Mouse (Mus musculus) right cerebral cortex, postnatal 25 days (tissue): ENCODE data around the gene Cped1.
"Not testable (repeated sequence)": the region's sequence is repeated elsewhere in the genome, so short reads cannot be mapped to it uniquely, and the experiment has no call there.

Experiments used
- DNase-seq: peaks from one replicate; pipeline ENCODE4 v3.0.0; 2022

Cped1 gene

GRCm38 (mm10) chr6:22027854-22028253 lies 42.1 kb downstream of the Cped1 start:
- DNase-seq, result no peak

- no peak for DNase-seq
Measured at GRCm38 (mm10) chr6:22030381-22030780, 44.7 kb downstream of the Cped1 start.

- DNase-seq, result no peak
Measured at GRCm38 (mm10) chr6:22033188-22033587, 47.5 kb downstream of the Cped1 start.

GRCm38 (mm10) chr6:22035408-22035807 lies 49.7 kb downstream of the Cped1 start:
- no peak for DNase-seq

GRCm38 (mm10) chr6:22035895-22036294 lies 50.2 kb downstream of the Cped1 start:
- no peak for DNase-seq

GRCm38 (mm10) chr6:22036396-22036795 lies 50.7 kb downstream of the Cped1 start:
- no peak for DNase-seq

GRCm38 (mm10) chr6:22036911-22037310 lies 51.2 kb downstream of the Cped1 start:
- DNase-seq, result no peak

GRCm38 (mm10) chr6:22037441-22038050 lies 51.8 kb downstream of the Cped1 start:
- no peak for DNase-seq

GRCm38 (mm10) chr6:22039666-22040065 lies 54.0 kb downstream of the Cped1 start:
- DNase-seq, result not testable (repeated sequence)

- no peak for DNase-seq
Measured at GRCm38 (mm10) chr6:22044880-22045605, 59.3 kb downstream of the Cped1 start.

GRCm38 (mm10) chr6:22047101-22047500 lies 61.4 kb downstream of the Cped1 start:
- DNase-seq, result no peak

GRCm38 (mm10) chr6:22049093-22049492 lies 63.4 kb downstream of the Cped1 start:
- no peak for DNase-seq

- DNase-seq, result no peak
Measured at GRCm38 (mm10) chr6:22051526-22051925, 65.8 kb downstream of the Cped1 start.

- DNase-seq, result no peak
Measured at GRCm38 (mm10) chr6:22053014-22053413, 67.3 kb downstream of the Cped1 start.

GRCm38 (mm10) chr6:22064341-22064740 lies 78.6 kb downstream of the Cped1 start:
- DNase-seq, result no peak

- DNase-seq, result peak; percentile 19
Measured at GRCm38 (mm10) chr6:22070603-22071322, 85.0 kb downstream of the Cped1 start.

GRCm38 (mm10) chr6:22071323-22071840 lies 85.7 kb downstream of the Cped1 start:
- DNase-seq, result no peak

GRCm38 (mm10) chr6:22072737-22073136 lies 87.0 kb downstream of the Cped1 start:
- no peak for DNase-seq

GRCm38 (mm10) chr6:22074232-22075083 lies 88.7 kb downstream of the Cped1 start:
- DNase-seq, result no peak

- no peak for DNase-seq
Measured at GRCm38 (mm10) chr6:22078686-22079264, 93.1 kb downstream of the Cped1 start.

- no peak for DNase-seq
Measured at GRCm38 (mm10) chr6:22086056-22086455, 100.3 kb downstream of the Cped1 start.

- DNase-seq, result no peak
Measured at GRCm38 (mm10) chr6:22088346-22089064, 102.8 kb downstream of the Cped1 start.
